Mouse (Mus musculus) heart, adult 2 months (tissue): ENCODE data around the gene Ntn1.

Experiments
- CTCF ChIP-seq: fragments of 200-600 bp; IDR thresholded peaks from 2 replicates; pipeline ENCODE4 v1.8.1; 2022; ENCODE audit warnings: antibody characterized with exemption, mild to moderate bottlenecking, moderate library complexity
- EP300 ChIP-seq: fragments of 200-500 bp; IDR thresholded peaks from 2 replicates; pipeline ENCODE4 v1.6.1; 2011; ENCODE audit warnings: low read depth, low read length, control low read depth; ENCODE audit not compliant: insufficient read depth
- POLR2A ChIP-seq: fragments of 200-500 bp; IDR thresholded peaks from 2 replicates; pipeline ENCODE4 v1.6.1; 2011; ENCODE audit warnings: mild to moderate bottlenecking, low read depth, low read length, control low read depth; ENCODE audit not compliant: insufficient read depth

DNA sequence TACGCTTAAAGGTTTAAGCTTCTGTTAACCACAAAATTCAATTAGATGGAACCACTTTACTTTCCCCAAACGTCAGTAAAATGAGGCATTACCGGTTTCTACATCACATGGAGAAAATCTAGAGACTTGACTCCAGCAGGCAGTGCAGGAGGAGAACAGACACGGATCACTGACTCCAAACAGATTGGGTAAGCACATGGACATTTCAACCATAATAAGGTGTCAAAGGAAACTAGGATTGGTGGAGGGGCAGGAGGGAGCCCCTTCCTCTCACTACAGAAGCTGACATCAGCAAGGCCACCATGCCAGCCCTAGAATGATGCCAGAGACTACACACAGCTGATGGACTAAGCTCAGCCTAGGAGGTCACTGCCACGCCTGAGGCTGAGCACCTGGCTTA, 5.1 kb downstream of the Ntn1 start:
- no peak for TF ChIP-seq CTCF
- TF ChIP-seq POLR2A, result no peak
- TF ChIP-seq EP300, result no peak
